Mouse (Mus musculus): Measurements from ENCODE around the gene 4930535I16Rik.
"Not testable (repeated sequence)": the region's sequence is repeated elsewhere in the genome, so short reads cannot be mapped to it uniquely, and the experiment has no call there.

4930535I16Rik gene

GRCm38 (mm10) chr4:123917548-123918140, at the start of gene 4930535I16Rik:
Gene 4930535I16Rik, minus strand, starts transcription at chr4:123918022.
- no peak for DNase-seq (ENCODE audit: extremely low read depth, low read depth)

- no peak for DNase-seq (ENCODE audit: extremely low read depth, low read depth)
Observed at GRCm38 (mm10) chr4:123962721-123963120, 44.9 kb upstream of the 4930535I16Rik start.

GRCm38 (mm10) chr4:123960955-123961354, 43.1 kb upstream of the 4930535I16Rik start:
- DNase-seq (ENCODE audit: extremely low read depth, low read depth), result no peak

GRCm38 (mm10) chr4:123957891-123958290, 40.1 kb upstream of the 4930535I16Rik start:
- no peak for DNase-seq (ENCODE audit: extremely low read depth, low read depth)

GRCm38 (mm10) chr4:123957492-123957808, 39.6 kb upstream of the 4930535I16Rik start:
- DNase-seq (ENCODE audit: extremely low read depth, low read depth), result no peak

- DNase-seq (ENCODE audit: extremely low read depth, low read depth), result no peak
Observed at GRCm38 (mm10) chr4:123956703-123957491, 39.1 kb upstream of the 4930535I16Rik start.

GRCm38 (mm10) chr4:123952059-123952458, 34.2 kb upstream of the 4930535I16Rik start:
- peak; percentile 51 for DNase-seq (ENCODE audit: extremely low read depth, low read depth)

- DNase-seq (ENCODE audit: extremely low read depth, low read depth), result no peak
Observed at GRCm38 (mm10) chr4:123949649-123950048, 31.8 kb upstream of the 4930535I16Rik start.

- no peak for DNase-seq (ENCODE audit: extremely low read depth, low read depth)
Observed at GRCm38 (mm10) chr4:123948901-123949300, 31.1 kb upstream of the 4930535I16Rik start.

GRCm38 (mm10) chr4:123947149-123947548, 29.3 kb upstream of the 4930535I16Rik start:
- DNase-seq (ENCODE audit: extremely low read depth, low read depth), result no peak

- DNase-seq (ENCODE audit: extremely low read depth, low read depth), result no peak
Observed at GRCm38 (mm10) chr4:123946701-123947100, 28.9 kb upstream of the 4930535I16Rik start.

GRCm38 (mm10) chr4:123940878-123941277, 23.1 kb upstream of the 4930535I16Rik start:
- DNase-seq (ENCODE audit: extremely low read depth, low read depth), result not testable (repeated sequence)

GRCm38 (mm10) chr4:123939838-123940237, 22.0 kb upstream of the 4930535I16Rik start:
- DNase-seq (ENCODE audit: extremely low read depth, low read depth), result peak; percentile 76

GRCm38 (mm10) chr4:123936059-123936458, 18.2 kb upstream of the 4930535I16Rik start:
- no peak for DNase-seq (ENCODE audit: extremely low read depth, low read depth)

GRCm38 (mm10) chr4:123934306-123934705, 16.5 kb upstream of the 4930535I16Rik start:
- no peak for DNase-seq (ENCODE audit: extremely low read depth, low read depth)

- no peak for DNase-seq (ENCODE audit: extremely low read depth, low read depth)
Observed at GRCm38 (mm10) chr4:123929994-123930393, 12.2 kb upstream of the 4930535I16Rik start.

- peak; percentile 69 for DNase-seq (ENCODE audit: extremely low read depth, low read depth)
Observed at GRCm38 (mm10) chr4:123927961-123928360, 10.1 kb upstream of the 4930535I16Rik start.

GRCm38 (mm10) chr4:123921055-123921565, 3.3 kb upstream of the 4930535I16Rik start:
- no peak for DNase-seq (ENCODE audit: extremely low read depth, low read depth)

GRCm38 (mm10) chr4:123918851-123919250, 1.0 kb upstream of the 4930535I16Rik start:
- DNase-seq (ENCODE audit: extremely low read depth, low read depth), result no peak

GRCm38 (mm10) chr4:123916748-123917547, 874 bp downstream of the 4930535I16Rik start, which contains the start of gene Rragc:
Gene Rragc, plus strand, starts transcription at chr4:123917446.
- DNase-seq (ENCODE audit: extremely low read depth, low read depth), result peak; percentile 83

- DNase-seq (ENCODE audit: extremely low read depth, low read depth), result no peak
Observed at GRCm38 (mm10) chr4:123912431-123912830, 5.4 kb downstream of the 4930535I16Rik start.

GRCm38 (mm10) chr4:123911503-123911902, 6.3 kb downstream of the 4930535I16Rik start:
- DNase-seq (ENCODE audit: extremely low read depth, low read depth), result no peak

All from MEL-GATA-1-ER (cell line).